Mouse (Mus musculus) embryo, embryonic 10.5 days (tissue): ENCODE measurements around the gene Pknox1.
A peak's percentile ranks its signal among the peaks of the same experiment; 100 is the strongest.
"Not testable (repeated sequence)": the region's sequence is repeated elsewhere in the genome, so short reads cannot be mapped to it uniquely, and the experiment has no call there.

ENCODE experiments used
- DNase-seq: peaks from one replicate; pipeline ENCODE4 v3.0.0-alpha.2; 2015; ENCODE audit warnings: low spot score

The Pknox1 gene

GRCm38 (mm10) chr17:31564015-31564857 lies at the start of gene Pknox1:
TSS of gene Pknox1 (plus strand) at chr17:31564734.
- peak; percentile 100 for DNase-seq

GRCm38 (mm10) chr17:31519344-31519945 lies 45.1 kb upstream of the Pknox1 start:
- peak; percentile 19 for DNase-seq

GRCm38 (mm10) chr17:31519946-31520838 lies 44.3 kb upstream of the Pknox1 start, which contains the start of the genes Wdr4 and Ndufv3:
TSS of gene Wdr4 (minus strand) at chr17:31519980.
TSS of gene Ndufv3 (plus strand) at chr17:31520115.
- peak; percentile 100 for DNase-seq

GRCm38 (mm10) chr17:31520895-31521294 lies 43.6 kb upstream of the Pknox1 start:
- DNase-seq: peak; percentile 53

- DNase-seq: no peak
Observed at GRCm38 (mm10) chr17:31521948-31522347, 42.6 kb upstream of the Pknox1 start.

- no peak for DNase-seq
Observed at GRCm38 (mm10) chr17:31525114-31525513, 39.4 kb upstream of the Pknox1 start.

GRCm38 (mm10) chr17:31525816-31526215 lies 38.7 kb upstream of the Pknox1 start:
- no peak for DNase-seq

- peak; percentile 65 for DNase-seq
Observed at GRCm38 (mm10) chr17:31529314-31529713, 35.2 kb upstream of the Pknox1 start.

- DNase-seq: no peak
Observed at GRCm38 (mm10) chr17:31531441-31532158, 32.9 kb upstream of the Pknox1 start.

GRCm38 (mm10) chr17:31532331-31532730 lies 32.2 kb upstream of the Pknox1 start:
- not testable (repeated sequence) for DNase-seq

- DNase-seq: no peak
Observed at GRCm38 (mm10) chr17:31535358-31535757, 29.2 kb upstream of the Pknox1 start.

GRCm38 (mm10) chr17:31535871-31536629 lies 28.5 kb upstream of the Pknox1 start:
- DNase-seq: peak; percentile 66

GRCm38 (mm10) chr17:31540101-31540500 lies 24.4 kb upstream of the Pknox1 start:
- DNase-seq: no peak

- no peak for DNase-seq
Observed at GRCm38 (mm10) chr17:31540809-31541459, 23.6 kb upstream of the Pknox1 start.

- peak; percentile 53 for DNase-seq
Observed at GRCm38 (mm10) chr17:31541460-31541831, 23.1 kb upstream of the Pknox1 start.

- DNase-seq: no peak
Observed at GRCm38 (mm10) chr17:31543574-31543973, 21.0 kb upstream of the Pknox1 start.

GRCm38 (mm10) chr17:31546444-31547196 lies 17.9 kb upstream of the Pknox1 start:
- no peak for DNase-seq

GRCm38 (mm10) chr17:31547974-31548373 lies 16.6 kb upstream of the Pknox1 start:
- no peak for DNase-seq

GRCm38 (mm10) chr17:31549389-31549788 lies 15.1 kb upstream of the Pknox1 start:
- DNase-seq: peak; percentile 64
